Mouse (Mus musculus): ENCODE results near the gene Cyp4f14.

DNA sequence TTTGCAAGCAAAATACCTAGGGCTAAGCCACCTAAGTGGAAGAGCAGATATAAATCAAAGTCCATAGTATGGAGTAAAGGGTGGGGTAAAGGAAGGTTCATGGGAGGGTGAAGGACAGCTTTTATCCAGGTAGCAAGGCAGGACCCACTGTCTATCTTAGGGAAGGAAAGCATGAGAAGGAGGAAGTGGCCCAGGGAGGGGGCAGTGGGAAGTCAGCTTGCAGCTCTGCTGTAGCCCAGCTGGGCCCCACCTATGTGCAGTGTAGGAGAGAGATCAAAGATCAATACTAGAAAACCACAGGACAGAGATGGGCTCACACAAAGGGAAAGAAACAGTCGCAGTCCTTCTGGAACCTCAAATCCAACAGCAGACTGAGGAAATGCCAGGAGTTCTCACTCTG, 1.1 kb downstream of the Cyp4f14 start:
- TF ChIP-seq CTCF (IDR thresholded peaks at IDR 0.05; ENCODE audit: control insufficient read depth, insufficient read depth, low read length) (no peak), POLR2A (IDR thresholded peaks at IDR 0.05; ENCODE audit: borderline replicate concordance, control insufficient read depth, low read depth, low read length) (no peak)

All from bone marrow, adult 2 months (tissue).